Mouse (Mus musculus): Measurements from ENCODE around the gene CK137956. TPM values are rescaled to one million over a fixed set of nuclear protein-coding genes. Genes with fewer than 3 reads are reported as not detected.

CK137956 gene
- not detected for total RNA-seq (2023)

GRCm38 (mm10) chr4:127970901-127971868, at the start of gene CK137956:
CK137956 (minus strand) TSS chr4:127970951.

GRCm38 (mm10) chr4:127987784-127988455, 17.2 kb upstream of the CK137956 start, which contains the start of gene Csmd2:
Csmd2 (plus strand) TSS chr4:127987857.

Other genes starting within 250 kb of the CK137956 start
- not detected for gene Csmd2, start 16.9 kb upstream of the CK137956 start, total RNA-seq (2023)

Data from CD8-positive naive resting alpha-beta T cell, adult 57 days (primary cell).